Mouse (Mus musculus) colon, adult 2 months (tissue): ENCODE results near the gene Krtap9-3. TPM values are rescaled to one million over a fixed set of nuclear protein-coding genes. Genes with fewer than 3 reads are reported as not detected.

Experiments
- polyA plus RNA-seq: library from polyadenylated mRNA; depleted of rRNA; stranded (reverse); fragments of >200 nt; gene quantifications from 2 replicates; pipeline ENCODE4 v1.2.3, GENCODE M21; 2012; rRNA removed

Gene Krtap9-3
- not detected in 2 replicates for polyA plus RNA-seq

DNA sequence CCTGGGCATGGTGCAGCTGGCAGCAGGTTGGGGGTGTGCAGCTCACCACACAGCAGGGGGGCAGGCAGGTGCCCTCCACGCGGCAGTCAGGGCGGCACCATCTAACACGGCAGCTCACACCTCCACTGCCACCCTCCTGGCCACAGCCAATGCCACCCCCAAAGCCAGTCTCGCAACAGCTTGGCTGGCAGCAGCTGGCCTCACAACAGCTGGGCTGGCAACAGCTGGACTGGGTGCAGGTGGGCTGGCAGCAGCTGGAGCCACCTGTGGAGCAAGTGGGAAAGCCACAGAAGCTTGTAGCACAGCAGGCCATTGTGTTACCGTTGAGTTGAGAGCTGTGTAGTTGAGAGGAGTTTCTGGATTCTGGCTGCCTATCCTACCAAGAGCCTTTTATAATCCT, at the start of gene Krtap9-3:
Gene Krtap9-3 (minus strand): TSS at position 364 of the 400 bp plus-strand sequence.

DNA sequence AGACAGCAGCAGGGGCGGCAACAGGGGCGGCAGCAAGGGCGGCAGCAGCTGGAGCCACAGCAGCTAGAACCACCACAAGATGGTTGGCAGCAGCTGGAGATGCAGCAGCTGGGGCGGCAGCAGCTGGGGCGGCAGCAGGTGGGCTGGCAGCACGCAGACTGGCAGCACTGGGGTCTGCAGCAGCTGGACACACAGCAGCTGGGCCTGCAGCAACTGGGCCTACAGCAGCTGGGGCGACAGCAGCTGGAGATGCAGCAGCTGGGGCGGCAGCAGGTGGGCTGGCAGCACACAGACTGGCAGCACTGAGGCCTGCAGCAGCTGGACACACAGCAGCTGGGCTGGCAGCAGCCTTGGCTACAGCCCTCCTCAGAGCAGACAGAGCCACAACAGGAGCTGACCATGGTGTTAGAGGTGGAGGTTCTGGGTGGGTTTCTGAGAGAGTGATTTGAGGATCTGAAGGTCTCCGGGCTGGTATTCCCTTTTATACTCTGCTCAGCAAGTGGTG, 45.8 kb upstream of the Krtap9-3 start, which contains the start of gene Krtap4-7:
Gene Krtap4-7 (minus strand): TSS at position 455 of the 505 bp plus-strand sequence.

DNA sequence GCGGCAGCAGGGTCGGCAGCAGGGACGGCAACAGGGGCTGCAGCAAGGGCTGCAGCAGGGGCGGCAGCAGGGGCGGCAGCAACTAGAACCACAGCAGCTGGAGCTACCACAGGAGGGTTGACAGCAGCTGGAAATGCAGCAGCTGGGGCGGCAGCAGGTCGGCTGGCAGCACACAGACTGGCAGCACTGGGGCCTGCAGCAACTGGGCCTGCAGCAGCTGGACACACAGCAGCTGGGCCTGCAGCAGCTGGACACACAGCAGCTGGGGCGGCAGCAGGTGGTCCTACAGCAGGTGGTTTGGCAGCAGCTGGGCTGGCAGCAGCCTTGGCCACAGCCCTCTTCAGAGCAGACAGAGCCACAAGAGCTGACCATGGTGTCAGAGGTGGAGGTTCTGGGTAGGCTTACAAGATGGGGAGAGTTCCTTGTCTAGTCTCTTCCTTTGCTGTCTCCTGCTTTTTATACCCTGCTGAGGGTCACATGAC, 36.8 kb upstream of the Krtap9-3 start, which contains the start of gene Krtap4-2:
Gene Krtap4-2 (minus strand): TSS at position 432 of the 482 bp plus-strand sequence.

DNA sequence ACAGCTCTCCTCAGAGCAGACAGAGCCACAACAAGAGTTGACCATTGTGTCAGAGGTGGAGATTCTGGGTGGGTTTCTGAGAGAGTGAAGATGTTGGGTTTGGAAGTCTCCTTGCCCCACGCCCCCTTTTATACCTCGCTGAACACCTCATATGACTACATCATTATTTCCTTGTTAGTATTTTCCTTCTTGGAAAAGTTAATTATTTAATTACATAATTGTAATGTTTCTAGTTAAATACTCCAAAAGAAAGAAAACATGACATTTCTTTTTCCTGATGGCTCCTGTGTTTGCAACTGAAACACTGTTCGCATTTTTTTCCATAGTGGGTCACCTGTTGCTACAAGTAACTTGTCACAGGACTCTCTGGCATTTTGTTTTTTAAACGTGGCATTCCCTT, 30.2 kb upstream of the Krtap9-3 start, which contains the start of gene Krtap4-1:
Gene Krtap4-1 (minus strand): TSS at position 101 of the 400 bp plus-strand sequence.

DNA sequence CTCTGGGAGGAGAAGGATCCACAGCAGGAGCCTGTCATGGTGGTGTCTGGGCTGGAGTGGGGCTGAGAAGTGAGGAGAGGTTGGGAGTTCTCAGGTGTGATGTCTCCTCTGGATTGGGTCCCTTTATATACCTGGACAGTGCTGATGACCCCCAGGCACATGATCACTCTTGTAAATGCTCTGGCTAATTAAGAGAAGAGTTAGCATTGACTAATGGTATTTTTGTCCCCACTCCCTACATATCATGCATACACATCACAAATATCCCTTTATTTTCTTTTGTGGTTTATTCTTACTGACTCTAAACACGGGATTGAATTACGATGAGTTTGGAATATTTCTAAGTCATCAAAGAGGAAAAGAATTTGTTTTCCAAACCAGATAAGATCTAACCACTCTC, 22.4 kb upstream of the Krtap9-3 start, which contains the start of gene Gm11562:
Gene Gm11562 (minus strand): TSS at position 101 of the 400 bp plus-strand sequence.

DNA sequence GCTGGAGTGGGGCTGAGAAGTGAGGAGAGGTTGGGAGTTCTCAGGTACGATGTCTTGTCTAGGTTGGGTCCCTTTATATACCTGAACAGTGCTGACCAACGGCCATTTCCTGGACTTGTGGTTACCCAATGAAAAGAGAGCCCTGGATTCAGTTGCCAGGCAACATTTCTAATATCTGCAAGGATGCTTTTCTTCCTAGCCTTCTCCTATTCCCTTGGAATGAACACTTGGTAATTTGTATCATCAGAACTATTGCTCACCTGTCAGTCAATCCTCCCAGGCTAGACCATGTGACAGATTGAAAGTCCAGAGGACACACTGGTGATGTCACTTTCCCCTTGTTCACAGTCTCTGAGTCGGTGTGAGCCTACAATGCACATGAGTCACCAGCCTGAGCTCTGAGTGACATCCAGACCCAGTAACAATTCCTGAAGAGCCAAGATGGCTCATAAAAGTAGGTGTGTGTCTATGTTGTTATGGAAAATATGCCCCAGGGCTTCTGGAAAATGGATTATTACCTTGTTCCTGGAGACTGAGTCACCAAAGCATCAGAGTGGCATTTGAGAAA, 17.0 kb upstream of the Krtap9-3 start, which contains the start of gene Krtap2-4:
Gene Krtap2-4 (minus strand): TSS at position 51 of the 568 bp plus-strand sequence.

DNA sequence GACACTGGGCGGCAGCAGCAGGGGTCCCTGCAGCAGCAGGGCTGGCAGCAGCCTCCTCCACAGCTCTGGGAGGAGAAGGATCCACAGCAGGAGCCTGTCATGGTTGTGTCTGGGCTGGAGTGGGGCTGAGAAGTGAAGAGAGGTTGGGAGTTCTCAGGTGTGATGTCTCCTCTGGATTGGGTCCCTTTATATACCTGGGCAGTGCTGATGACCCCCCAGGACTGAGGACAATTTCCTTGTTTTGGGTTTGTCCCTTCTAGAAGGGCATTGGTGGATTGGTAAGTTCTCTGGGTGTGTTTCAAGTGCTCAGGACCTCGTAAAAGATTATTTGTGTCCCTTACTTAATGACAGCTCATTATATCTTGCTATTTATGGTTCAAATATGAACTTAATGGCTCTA, 12.2 kb upstream of the Krtap9-3 start, which contains the start of gene Gm11937:
Gene Gm11937 (minus strand): TSS at position 101 of the 400 bp plus-strand sequence.

DNA sequence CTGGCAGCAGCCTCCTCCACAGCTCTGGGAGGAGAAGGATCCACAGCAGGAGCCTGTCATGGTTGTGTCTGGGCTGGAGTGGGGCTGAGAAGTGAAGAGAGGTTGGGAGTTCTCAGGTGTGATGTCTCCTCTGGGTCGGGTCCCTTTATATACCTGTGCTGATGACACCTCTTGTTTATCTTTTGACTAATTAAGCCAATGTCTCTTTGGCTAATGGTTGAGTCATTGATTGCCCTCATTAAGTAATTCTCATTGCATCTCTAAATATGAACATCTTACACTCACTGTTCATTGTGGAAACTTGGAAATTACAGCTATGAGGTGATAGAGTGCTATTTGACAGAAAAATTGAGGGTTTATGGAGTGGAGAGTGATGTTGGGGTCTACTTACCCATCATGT, 5.3 kb upstream of the Krtap9-3 start, which contains the start of gene Gm11938:
Gene Gm11938 (minus strand): TSS at position 101 of the 400 bp plus-strand sequence.

DNA sequence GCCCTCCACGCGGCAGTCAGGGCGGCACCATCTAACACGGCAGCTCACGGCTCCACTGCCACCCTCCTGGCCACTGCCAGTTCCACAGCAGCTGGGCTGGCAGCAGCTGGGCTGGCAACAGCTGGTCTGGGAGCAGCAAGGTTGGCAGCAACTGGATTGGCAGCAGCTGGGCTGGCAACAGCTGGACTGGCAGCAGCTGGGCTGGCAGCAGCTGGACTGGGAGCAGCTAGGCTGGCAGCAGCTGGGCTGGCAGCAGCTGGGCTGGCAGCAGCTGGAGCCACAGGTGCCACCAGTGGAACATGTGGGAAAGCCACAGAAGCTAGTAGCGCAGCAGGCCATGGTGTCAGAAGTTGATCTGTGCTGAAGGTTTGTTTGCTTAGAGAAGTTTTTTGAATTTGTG, 6.9 kb downstream of the Krtap9-3 start, which contains the start of gene Krtap1-3:
Gene Krtap1-3 (minus strand): TSS at position 359 of the 400 bp plus-strand sequence.

DNA sequence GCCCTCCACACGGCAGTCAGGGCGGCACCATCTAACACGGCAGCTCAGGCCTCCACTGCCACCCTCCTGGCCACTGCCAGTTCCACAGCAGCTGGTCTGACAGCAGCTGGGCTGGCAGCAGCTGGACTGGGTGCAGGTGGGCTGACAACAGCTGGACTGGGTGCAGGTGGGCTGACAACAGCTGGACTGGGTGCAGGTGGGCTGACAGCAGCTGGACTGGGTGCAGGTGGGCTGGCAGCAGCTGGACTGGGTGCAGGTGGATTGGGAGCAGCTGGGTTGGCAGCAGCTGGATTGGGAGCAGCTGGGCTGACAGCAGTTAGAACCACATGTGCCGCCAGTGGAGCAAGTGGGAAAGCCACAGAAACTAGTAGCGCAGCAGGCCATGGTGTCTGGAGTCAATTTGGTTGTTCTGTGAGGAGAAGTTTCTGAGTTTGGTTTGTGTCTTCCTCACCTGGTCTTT, 14.6 kb downstream of the Krtap9-3 start, which contains the start of gene Krtap1-4:
Gene Krtap1-4 (minus strand): TSS at position 410 of the 460 bp plus-strand sequence.

DNA sequence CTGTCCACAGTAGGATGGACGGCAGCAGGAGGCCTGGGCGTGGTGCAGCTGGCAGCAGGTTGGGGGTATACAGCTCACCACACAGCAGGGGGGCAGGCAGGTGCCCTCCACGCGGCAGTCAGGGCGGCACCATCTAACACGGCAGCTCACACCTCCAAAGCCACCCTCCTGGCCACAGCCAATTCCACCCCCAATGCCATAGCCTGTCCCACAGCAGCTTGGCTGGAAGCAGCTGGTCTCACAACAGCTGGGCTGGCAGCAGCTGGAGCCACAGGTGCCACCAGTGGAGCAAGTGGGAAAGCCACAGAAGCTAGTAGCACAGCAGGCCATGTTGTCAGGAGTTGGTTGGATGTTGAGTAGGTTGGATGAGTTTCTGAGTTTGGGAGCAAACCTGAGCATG, 17.3 kb downstream of the Krtap9-3 start, which contains the start of gene Krtap1-5:
Gene Krtap1-5 (minus strand): TSS at position 381 of the 400 bp plus-strand sequence.

DNA sequence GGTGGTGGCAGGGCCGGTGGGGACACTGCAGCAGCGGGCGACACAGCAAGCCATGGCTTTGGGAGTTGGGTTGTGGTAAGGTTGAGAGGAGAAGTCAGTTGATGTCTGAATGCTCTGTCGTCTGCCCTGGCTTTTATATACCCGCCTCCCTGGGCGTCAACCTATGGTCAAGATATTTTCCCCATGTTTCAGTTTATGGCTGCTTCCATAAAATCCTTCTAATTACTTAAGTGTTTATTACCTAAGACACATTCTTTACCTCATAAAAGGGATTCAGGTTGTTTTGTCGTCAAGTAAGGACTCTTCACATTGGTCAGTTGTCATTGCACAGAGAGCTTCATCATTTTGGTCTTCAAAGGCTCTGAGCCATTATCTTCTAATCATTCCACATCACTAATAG, 31.4 kb downstream of the Krtap9-3 start, which contains the start of gene Krtap3-1:
Gene Krtap3-1 (minus strand): TSS at position 101 of the 400 bp plus-strand sequence.

DNA sequence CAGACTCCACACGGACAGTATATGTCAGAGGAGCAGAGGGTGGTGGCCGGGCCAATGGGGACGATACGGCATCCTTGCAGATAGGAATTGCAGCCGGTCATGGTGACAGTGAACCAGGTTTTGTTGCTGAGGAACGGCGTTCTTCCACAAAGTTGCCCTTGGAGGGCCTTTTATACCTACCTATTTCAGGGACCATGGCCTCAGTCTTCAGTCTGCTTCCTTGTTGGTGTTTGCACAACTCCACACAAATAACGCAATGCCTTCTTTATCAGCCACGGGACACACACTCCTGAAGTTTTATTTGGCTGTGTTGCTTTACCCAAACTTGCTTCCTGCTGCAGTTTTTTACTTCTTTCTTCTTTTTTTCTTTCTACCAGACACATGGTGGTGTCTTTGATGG, 38.5 kb downstream of the Krtap9-3 start, which contains the start of gene Gm11939:
Gene Gm11939 (minus strand): TSS at position 101 of the 400 bp plus-strand sequence.

DNA sequence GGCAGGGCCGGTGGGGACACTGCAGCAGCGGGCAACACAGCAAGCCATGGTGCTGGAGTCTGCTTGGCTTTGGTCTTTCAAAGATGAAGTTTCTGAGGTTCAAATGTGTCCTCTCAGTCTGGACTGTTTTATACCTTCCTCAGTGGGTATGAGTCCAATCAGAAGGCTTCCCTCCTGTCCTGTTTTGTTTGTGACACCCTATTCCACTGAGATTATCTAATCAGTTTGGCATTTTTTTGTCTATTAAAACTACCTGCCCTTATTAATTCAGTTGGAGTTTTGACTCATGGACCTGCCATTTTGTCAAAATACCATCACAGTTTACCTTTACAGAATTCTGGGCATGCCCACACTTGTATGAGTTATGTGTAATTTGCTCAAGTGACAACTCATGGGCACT, 41.2 kb downstream of the Krtap9-3 start, which contains the start of gene Krtap3-2:
Gene Krtap3-2 (minus strand): TSS at position 101 of the 400 bp plus-strand sequence.

DNA sequence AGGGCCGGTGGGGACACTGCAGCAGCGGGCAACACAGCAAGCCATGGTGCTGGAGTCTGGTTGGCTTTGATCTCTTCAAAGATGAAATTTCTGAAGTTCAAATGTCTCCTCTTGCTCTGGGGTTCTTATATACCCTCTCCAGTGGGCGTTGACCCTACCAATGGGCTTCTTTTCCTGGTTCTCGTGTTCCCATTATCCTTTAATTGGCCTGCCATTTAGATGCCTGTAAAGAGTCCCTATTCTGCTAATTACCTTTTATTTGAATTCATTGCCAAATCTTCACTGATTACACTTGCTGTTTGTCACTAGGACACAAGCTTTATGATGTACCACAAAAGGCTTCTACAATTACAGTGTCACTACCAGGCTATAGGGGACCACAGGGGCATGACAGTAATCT, 47.1 kb downstream of the Krtap9-3 start, which contains the start of gene Krtap3-3:
Gene Krtap3-3 (minus strand): TSS at position 101 of the 400 bp plus-strand sequence.

Other genes starting within 250 kb of the Krtap9-3 start
- not detected in 2 replicates for gene Krt27, start 247.0 kb downstream of the Krtap9-3 start, polyA plus RNA-seq
- gene Krt28, start 223.2 kb downstream of the Krtap9-3 start, polyA plus RNA-seq: not detected in 2 replicates
- 0.33 and 0.76 TPM in 2 replicates for gene Krt10, start 208.7 kb downstream of the Krtap9-3 start, polyA plus RNA-seq
- 1.7 and 1.8 TPM in 2 replicates for gene Krt12, start 175.8 kb downstream of the Krtap9-3 start, polyA plus RNA-seq
- 244 and 256 TPM in 2 replicates for gene Krt20, start 160.0 kb downstream of the Krtap9-3 start, polyA plus RNA-seq
- 4.5 and 4.7 TPM in 2 replicates for gene Krt23, start 105.0 kb downstream of the Krtap9-3 start, polyA plus RNA-seq
- gene Krt39, start 76.8 kb downstream of the Krtap9-3 start, polyA plus RNA-seq: not detected in 2 replicates
- gene Krt40, start 54.9 kb downstream of the Krtap9-3 start, polyA plus RNA-seq: not detected in 2 replicates
- gene Krtap3-3, start 47.2 kb downstream of the Krtap9-3 start, polyA plus RNA-seq: not detected in 2 replicates
- not detected in 2 replicates for gene Krtap3-2, start 41.3 kb downstream of the Krtap9-3 start, polyA plus RNA-seq
- gene Gm11939, start 38.6 kb downstream of the Krtap9-3 start, polyA plus RNA-seq: not detected in 2 replicates
- gene Krtap3-1, start 31.5 kb downstream of the Krtap9-3 start, polyA plus RNA-seq: 3.7 and 4.5 TPM in 2 replicates
- gene Krtap1-5, start 17.1 kb downstream of the Krtap9-3 start, polyA plus RNA-seq: not detected in 2 replicates
- not detected in 2 replicates for gene Krtap1-4, start 14.5 kb downstream of the Krtap9-3 start, polyA plus RNA-seq
- not detected in 2 replicates for gene Krtap1-3, start 6.8 kb downstream of the Krtap9-3 start, polyA plus RNA-seq
- not detected in 2 replicates for gene Gm11938, start 5.2 kb upstream of the Krtap9-3 start, polyA plus RNA-seq
- gene Gm11937, start 12.1 kb upstream of the Krtap9-3 start, polyA plus RNA-seq: not detected in 2 replicates
- not detected in 2 replicates for gene Krtap2-4, start 16.7 kb upstream of the Krtap9-3 start, polyA plus RNA-seq
- gene Gm11562, start 22.3 kb upstream of the Krtap9-3 start, polyA plus RNA-seq: 1.3 TPM in 1 of 2 replicates, not detected in the other
- not detected in 2 replicates for gene Krtap4-1, start 30.1 kb upstream of the Krtap9-3 start, polyA plus RNA-seq
- not detected in 2 replicates for gene Krtap4-2, start 37.0 kb upstream of the Krtap9-3 start, polyA plus RNA-seq
- not detected in 2 replicates for gene Krtap4-7, start 46.0 kb upstream of the Krtap9-3 start, polyA plus RNA-seq
- not detected in 2 replicates for gene Gm11555, start 52.1 kb upstream of the Krtap9-3 start, polyA plus RNA-seq
- not detected in 2 replicates for gene Gm11563, start 60.9 kb upstream of the Krtap9-3 start, polyA plus RNA-seq
- gene Krtap4-6, start 67.9 kb upstream of the Krtap9-3 start, polyA plus RNA-seq: not detected in 2 replicates
- gene Gm14190, start 92.6 kb upstream of the Krtap9-3 start, polyA plus RNA-seq: not detected in 2 replicates
- gene Gm14180, start 136.2 kb upstream of the Krtap9-3 start, polyA plus RNA-seq: not detected in 2 replicates
- gene Gm11595, start 174.8 kb upstream of the Krtap9-3 start, polyA plus RNA-seq: not detected in 2 replicates
- gene Krtap4-8, start 182.6 kb upstream of the Krtap9-3 start, polyA plus RNA-seq: not detected in 2 replicates
- gene Krtap4-9, start 187.1 kb upstream of the Krtap9-3 start, polyA plus RNA-seq: not detected in 2 replicates
- not detected in 2 replicates for gene Gm11596, start 195.4 kb upstream of the Krtap9-3 start, polyA plus RNA-seq
- gene Gm11569, start 200.8 kb upstream of the Krtap9-3 start, polyA plus RNA-seq: 0.33 TPM in 1 of 2 replicates, not detected in the other
- gene Gm11554, start 206.3 kb upstream of the Krtap9-3 start, polyA plus RNA-seq: not detected in 2 replicates
- gene Krtap4-13, start 211.8 kb upstream of the Krtap9-3 start, polyA plus RNA-seq: not detected in 2 replicates
- not detected in 2 replicates for gene Gm11564, start 217.6 kb upstream of the Krtap9-3 start, polyA plus RNA-seq
- gene 2300003K06Rik, start 240.0 kb upstream of the Krtap9-3 start, polyA plus RNA-seq: not detected in 2 replicates